Mouse (Mus musculus) megakaryocyte-erythroid progenitor cell, adult 5-6 weeks (primary cell): ENCODE measurements around the gene Ptch2. TPM values are rescaled to one million over a fixed set of nuclear protein-coding genes. Genes with fewer than 3 reads are reported as not detected.
A peak's percentile ranks its signal among the peaks of the same experiment; 100 is the strongest.

Experiments used
- ATAC-seq: replicated peaks from 2 replicates; pipeline ENCODE4 v1.8.0; 2016; ENCODE audit warnings: mild to moderate bottlenecking, inconsistent platforms; ENCODE audit not compliant: severe bottlenecking, poor library complexity, low FRiP score, low TSS enrichment
- total RNA-seq, 2 experiments: library from RNA; stranded (forward) in 1 of 2; stranded (reverse) in 1 of 2; fragments of 200-1000, 215-1000 nt in 1 of 2; fragments of >200 nt in 1 of 2; fragmentation: Nextera tagmentation in 1 of 2; gene quantifications; 2 replicates each; pipeline ENCODE4 v1.2.3; 2014 to 2017

The Ptch2 gene
- total RNA-seq (2014; fragmentation: Nextera tagmentation) (0.25 TPM in 1 of 2 replicates, not detected in the other), total RNA-seq (2017) (not detected in 2 replicates)

DNA sequence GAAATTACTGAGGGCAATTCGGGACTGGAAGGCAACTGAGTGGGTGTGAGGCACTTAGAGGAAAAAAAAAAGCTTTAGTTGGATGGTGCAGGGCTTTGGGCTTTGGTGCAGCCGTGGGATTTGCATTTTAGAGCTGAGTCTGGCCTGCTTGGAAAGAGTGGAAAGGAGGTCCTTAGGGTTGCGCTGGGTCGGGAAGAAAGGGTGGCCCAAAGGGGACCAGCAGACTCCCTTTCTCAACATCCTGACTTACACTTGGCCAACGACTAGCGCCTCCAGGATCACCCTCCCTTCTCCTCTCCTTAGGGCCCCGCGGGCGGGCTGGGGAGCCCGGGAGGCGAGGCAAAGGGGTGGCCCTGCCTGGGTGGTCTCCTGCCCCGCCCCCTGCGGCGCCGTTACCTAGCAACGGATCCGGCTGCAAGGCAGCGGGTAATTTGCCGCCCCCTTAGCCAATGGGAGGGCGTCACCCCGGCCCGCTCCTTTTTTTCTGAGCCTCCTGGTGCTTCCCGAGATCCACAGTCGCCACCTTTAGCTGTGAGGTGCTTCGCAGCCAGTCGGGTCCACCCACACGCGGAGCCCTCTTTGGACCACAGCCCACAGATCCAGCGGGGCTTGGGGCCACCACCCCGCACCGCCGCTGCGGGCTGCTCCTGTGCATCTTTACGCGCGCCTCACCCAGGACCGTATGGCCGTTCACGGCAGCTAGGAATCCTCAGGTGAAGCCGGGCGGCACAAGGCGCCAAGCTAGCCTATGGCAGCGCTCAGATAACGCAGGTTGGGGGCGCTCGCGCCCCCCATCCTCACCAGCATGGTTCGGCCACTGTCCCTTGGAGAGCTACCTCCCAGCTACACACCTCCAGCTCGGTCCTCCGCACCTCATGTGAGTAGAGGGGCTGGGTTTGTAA lies at the start of gene Ptch2:
Gene Ptch2, plus strand, starts transcription at position 525 of the 902 bp plus-strand sequence.
- ATAC-seq = peak; percentile 23; the same call in 1 of the 2 replicates

DNA sequence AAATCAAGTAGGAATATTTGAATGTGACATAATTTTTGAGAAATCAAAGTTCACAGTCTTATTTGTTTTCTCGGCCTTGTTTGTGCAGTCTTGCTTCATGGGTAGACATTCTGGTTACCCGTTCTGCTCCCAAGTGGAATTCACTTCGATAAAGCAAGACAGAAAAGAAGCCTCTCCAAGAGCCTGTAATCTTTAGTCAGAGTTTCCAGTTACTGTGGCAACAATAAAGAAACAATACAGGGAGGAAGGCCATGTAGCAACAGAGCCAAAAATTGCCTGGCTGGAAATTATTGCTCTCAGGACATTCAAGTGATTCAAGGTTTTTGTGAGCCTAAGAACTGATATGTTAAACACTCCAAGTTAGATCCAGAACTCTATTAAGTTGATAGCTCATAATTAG lies 47.0 kb upstream of the Ptch2 start:
- ATAC-seq = no peak

DNA sequence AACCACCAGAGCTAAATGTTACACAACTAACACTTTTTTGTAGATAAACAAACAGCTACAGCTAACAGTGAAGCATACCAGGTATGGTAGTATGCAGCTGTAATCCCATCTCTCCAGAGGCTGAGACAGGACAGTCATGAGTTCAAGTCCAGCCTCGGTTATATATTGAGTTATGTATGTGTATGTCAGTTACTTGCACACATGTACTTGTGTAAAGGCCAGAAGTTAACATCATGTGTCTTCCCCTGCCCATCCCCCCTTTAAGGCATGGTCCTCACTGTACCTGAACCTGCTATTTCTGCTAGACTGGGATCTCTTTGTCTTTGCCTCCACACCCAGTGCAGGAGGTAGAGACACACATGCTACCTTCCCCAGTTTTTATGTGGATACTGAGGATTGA lies 46.4 kb upstream of the Ptch2 start:
- ATAC-seq = no peak

DNA sequence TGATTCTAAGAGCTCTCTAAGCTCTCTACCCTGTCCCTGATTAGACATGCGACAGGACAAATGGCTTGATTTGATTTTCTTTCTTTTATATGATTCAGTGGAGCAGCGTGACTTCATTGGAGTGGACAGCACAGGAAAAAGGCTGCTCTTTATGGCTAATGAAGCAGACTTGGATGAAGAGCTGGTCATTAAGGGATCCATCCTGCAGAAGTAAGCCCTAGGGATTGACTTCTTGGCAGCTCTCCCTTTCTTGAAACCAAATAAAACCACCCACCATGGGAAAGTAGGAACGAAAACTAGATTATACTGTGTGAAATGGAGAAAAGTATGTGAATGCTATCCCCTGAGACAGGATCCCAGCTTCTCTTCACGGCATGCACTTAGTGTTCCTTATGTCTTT lies 43.2 kb upstream of the Ptch2 start:
- ATAC-seq = no peak

DNA sequence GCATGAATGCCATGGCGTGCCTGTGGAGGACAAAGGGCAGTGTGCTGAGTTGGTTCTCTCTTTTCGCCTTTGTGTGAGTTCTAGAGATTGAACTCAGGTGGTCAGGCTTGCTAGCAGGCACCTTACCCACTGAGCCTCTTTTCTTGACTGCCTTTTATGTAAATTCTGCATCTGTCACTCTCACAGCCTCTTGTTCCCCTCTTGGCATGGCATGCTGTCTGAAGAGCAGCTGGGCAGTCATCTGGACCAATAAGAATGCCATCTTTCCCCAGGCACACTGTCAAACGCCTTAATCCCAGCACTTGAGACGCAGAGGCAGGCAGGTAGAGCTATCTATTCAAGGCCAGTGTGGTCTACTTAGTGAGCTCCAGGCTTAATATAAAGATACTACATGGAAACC lies 41.9 kb upstream of the Ptch2 start:
- ATAC-seq = no peak

DNA sequence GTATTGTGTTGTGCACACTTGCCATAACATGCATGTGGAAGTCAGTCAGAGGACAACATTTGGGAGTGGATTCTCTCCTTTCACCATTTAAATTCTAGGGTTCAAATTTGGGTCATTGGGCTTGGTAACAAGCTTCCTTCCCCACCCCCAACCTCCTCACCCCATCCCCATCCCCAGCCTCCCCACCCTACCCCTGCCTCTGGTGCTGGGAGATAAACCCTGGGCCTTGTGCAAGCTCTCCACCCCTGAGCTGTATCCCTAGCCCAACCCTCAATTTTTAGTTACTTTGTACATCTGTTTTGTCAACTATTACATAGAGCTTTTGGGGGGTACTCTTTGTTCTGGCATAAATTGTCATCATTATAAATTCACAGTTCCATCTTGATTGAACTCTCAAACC lies 39.8 kb upstream of the Ptch2 start:
- peak; percentile 81 for ATAC-seq

DNA sequence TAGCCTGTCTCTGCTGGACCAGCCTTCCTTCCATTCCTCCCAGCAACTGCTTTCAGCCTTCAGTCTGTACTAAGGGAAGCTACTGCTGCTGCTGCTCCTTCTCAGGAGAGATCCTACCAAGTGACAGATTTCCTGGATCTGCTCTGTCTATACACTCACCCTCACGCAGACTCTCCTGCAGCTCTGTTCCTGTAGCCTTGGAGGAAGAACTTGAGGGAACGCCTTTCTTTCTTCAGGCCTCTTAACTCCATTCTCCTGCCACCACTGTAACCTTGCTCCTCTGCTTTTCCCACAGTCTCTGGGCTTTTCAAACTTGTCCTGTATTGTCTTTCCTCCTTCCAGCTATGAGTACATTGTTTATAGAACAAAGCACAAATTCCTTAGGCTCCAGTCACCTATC lies 39.4 kb upstream of the Ptch2 start:
- peak; percentile 31; the same call in 1 of the 2 replicates for ATAC-seq

DNA sequence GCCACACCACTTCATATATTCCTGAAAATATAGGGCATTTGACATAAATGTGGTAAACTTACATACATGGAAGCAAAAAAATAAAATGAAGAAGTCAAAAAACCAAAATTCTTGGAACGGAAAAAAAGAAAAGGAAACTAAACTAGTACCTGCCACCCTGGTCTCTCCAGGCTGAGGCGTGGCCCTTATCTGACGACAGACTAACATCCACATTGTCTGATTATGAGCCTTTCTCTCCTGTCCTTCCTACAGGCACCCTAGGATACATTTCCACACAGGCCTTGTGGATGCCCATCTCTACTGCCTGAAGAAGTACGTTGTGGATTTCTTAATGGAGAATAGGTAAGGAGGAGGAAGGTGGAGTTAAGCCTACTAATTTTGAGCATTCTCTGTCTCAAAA lies 37.4 kb upstream of the Ptch2 start:
- ATAC-seq = peak; percentile 67

DNA sequence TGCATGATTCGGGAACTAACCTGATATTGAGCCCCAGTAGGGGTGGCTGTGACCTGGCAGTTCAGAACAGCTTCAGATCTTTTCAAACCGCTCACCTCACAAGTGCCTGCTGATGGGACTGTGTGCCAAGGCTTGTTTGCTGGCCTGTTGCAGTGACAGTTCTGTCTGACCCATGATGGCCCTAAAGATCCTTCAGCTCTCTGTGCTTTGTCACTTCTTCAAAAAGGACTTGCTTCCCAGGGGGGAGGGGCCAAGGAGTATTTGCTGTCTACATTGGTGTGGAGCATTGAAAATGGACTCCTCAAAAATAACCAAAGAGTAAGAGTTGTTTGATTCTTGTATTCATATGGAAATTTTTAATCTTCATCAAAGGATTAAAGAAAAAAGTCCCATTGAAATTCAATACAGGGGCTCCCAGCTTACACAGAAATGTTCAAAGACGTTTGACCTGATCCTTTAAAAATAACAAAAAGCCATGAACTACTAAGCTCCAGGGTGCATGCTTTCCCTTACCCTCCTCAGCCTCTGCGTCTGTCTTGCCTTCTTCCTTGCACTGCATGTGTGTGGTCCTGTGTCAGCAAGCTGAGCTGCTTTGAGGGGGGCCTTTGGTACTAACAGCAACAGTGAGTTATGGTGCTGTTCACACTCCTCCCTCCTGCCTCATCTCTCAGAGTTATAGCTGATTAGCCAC lies 33.0 kb upstream of the Ptch2 start:
- no peak for ATAC-seq

DNA sequence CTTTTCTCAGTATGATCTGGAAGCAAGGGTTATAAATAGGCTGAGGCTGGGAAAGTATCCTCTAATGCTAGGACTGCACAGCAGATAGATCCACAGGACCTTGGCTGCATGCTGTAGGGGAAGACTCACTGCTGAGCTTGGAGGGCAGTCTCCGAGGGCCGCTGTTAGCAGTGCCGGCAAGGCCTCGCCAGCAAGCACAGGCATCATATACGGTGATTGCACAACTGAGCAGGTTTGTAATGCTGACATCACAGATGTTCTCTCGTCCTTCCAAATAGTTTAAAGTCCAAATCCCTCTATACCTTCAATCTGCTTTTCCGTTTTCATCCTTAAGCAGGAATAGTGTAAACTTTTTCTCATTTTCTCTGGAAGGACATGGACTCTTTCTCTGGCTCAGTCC lies 27.8 kb upstream of the Ptch2 start:
- ATAC-seq = no peak

DNA sequence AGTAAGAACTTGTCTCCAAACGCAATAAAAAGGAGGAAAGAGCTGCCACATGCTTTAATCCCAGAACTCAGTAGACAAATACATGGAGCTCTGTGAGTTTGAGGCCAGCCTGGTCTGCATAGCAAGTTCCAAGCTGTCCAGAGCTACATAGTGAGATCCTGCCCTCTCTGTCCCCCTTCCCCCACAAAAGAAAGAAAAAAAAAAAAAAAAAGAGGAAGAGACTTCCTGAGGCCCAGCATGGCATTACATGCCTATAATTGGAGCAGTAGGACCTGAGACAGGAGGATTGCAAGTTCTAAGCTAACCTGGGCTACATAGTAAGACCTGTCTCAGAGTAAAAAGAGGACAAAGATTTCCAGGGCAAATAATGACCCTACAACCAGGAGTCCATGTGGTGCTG lies 26.2 kb upstream of the Ptch2 start:
- no peak for ATAC-seq

DNA sequence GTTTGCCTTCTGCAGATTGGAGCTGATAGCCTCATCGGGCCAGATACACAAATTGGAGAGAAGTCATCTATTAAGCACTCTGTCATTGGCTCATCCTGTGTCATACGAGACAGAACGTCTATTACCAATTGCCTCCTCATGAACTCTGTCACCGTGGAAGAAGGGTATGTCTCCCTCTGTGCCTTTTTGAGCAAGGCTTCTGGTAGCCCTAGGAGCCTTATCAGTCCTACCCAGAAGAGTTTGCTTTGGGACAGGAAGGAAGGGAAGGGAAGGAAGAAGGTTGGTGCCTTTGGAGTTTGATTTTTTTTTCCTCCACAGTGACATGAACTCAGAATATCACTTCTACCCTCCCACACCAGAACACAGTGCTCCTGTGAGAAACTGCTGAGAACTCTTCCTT lies 25.3 kb upstream of the Ptch2 start:
- ATAC-seq = 0 out of 2 replicates have a peak, but pooled peaks have one; percentile 30

DNA sequence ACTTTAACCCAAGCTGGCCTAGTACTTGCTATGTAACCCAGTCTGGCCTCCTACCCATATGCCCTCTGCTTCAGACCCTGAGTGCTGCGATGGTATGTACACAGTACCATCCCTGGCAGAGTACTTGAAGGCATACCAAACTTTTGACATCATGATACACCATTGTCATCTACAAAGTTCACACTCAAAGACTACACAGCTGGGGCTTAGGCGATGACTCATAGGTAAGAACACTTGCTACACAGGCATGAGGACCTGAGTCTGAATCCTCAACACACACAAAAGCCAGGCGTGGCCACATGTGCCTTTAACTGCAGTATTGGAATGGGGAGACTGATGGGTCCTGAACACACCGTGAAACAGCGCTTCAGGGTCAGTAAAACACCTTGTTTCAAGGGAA lies 24.7 kb upstream of the Ptch2 start:
- no peak for ATAC-seq

DNA sequence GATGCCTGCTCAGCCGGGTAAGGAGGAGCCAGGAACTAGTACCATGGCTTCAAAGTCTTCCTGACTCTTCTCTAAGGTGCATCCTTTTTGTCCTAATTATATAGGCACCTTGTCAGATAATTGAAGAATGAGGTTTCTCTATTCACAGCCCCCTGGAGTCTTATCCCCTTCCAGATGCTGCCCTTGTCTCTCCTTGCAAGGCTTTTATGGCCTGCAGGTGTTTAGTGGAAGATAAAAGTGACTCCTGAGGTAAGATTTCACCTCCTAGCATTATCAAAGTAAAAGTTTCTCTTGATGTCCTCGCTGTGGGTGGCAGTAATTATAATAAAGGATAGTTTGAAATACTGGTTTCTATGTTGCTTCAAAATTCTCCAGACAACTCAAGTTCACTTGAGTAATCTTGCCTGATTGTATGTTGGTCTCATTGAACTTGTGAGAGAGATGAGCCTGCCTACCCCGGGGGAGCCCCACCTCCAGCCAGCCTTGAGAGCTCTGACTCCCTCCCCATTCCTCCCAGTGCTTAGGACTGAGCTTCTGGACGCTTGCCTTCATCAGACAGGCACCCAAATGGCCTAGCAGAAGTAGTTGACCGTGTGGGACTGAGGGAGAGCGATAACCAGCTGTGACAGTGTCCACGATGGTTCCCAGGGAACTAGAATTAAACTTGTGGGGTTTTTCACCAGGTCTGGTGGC lies 7.8 kb upstream of the Ptch2 start:
- peak; percentile 45; the same call in 1 of the 2 replicates for ATAC-seq

DNA sequence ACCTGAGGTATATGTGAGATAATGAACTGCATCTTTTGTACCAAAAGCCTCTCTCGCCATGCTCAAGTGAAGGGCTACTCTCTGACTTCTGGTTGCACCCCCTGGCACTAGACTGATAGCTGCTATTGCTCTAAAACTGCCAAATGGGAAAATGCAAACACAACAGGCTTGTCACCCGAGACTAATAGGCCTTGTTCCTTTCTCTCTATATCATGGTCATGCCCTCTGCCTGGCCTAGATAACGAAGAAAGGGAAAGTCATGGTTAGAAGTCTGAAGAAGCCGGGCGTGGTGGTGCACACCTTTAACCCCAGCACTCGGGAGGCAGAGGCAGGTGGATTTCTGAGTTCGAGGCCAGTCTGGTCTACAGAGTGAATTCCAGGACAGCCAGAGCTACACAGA lies 5.3 kb upstream of the Ptch2 start:
- peak; percentile 82 for ATAC-seq

DNA sequence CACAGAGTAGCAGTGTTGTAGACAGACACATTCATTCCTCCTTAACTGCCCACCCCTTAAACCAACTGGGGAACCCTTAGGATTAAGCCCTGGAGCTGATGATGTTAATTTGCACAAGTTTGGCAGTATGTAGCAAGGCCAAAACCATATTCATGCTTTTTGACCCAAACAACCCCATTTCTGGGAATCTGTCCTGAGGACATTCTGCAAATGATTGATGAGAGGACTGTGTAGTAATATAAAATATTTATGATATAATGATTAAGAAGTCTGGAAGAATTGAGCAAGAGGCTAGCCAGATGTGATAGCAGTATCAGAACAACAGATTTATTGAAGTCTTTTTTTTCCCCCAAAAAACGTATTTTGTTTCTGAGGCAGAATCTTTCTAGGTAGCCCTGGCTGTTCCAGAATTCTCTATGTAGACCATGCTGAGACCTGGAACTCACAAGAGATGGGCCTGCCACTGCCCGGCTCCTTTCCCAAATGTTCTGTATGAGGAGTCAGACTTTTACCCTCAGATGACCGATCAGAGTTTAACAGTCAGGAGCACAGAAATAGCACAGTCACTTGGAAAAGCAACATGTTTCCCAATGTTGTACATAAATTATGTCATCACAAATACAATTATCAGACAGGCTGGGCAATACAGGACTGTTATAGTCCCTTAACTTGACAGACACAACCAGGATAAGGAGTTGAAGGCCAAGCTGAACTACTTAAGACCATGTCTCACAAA lies 1.1 kb upstream of the Ptch2 start:
- no peak for ATAC-seq

DNA sequence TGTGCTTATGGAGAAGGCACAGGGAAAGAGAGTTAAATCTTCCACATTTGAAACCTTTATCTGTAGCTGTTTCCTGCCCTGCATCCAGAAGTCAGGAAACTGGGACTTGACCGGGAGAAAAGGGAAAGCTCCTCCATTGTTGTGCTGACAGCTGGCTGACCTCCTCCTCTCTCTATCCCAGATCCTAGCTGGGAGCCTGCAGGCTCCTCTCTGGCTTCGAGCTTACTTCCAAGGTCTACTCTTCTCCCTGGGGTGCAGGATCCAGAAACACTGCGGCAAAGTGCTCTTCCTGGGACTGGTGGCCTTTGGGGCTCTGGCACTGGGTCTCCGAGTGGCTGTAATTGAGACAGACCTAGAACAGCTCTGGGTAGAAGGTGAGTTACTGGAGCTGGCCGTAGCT lies 791 bp downstream of the Ptch2 start:
- no peak for ATAC-seq

DNA sequence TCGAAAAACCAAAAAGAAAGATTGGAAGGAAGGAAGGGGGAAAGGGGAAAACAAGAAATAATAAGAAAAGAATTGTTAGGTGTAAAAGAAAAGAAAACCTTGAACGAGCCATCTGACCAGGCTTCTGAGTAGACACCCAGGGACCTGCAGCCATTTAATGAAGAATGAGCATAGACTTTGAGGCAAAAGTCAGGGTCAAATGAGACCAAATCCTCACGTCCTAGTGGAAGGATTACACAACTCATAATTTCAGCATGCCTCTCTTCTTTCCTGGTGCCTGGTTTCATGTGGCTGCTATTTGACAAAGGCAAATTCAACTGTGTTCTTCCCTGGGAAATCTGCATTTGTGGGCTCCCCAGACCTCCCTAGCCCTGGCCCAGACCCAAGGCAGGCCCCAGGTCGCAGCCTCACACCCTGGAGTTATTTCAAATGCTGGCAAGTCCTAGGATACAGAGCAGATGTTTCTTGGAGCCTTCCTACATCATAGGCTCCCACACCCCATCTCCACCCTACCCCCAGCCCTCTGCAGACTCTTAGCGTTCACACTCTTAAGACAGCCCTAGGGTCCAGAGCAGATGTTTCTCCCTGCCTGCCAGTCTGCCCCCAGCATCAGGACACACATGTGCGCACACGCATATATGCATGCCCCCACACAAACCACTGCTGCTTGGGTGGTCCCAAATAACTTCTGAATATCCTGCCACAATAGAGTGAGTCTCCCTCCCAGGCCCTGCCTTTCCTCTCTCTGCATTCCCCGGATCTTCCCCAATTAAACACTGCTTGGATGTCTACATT lies 2.3 kb downstream of the Ptch2 start:
- no peak for ATAC-seq

DNA sequence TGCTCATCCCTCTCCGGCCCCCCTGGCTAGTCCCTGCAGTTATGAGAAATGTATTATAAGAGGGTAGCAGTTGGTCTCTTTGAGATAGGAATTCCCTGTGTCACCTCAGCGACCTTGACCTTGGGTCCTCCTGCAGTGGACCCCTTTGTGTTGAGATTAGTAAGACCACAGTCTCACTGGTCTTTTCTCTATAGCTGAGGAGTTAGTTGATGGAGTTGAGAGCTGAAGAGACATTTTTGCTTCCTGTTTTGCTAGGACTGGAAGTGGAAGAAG lies 2.8 kb downstream of the Ptch2 start:
- ATAC-seq = no peak
